In genomic region chr2:60171786-60172530, GRCm38 (mm10) we compare ENCODE assay signal across 9 mouse cellular contexts. TPM values are rescaled to one million over a fixed set of nuclear protein-coding genes. Genes with fewer than 3 reads are reported as not detected.
DNase-seq lines count a peak whose midpoint lies in the region; ATAC-seq lines count a peak whose summit lies in the region.
"Had no signal": no experiment of that assay in that cellular context is flagged by ENCODE, and none has a peak within 500 bp of the region (broad histone marks: within the 10 kb centered on the region; RNA-seq: fewer than 3 reads in every experiment).

No protein-coding gene starts in this region.

- ATAC-seq in midbrain, embryonic 14.5 days (ENCODE audit: low FRiP score, low TSS enrichment): no peak
- no peak for ATAC-seq in midbrain, embryonic 11.5 days (ENCODE audit: low FRiP score)
- no peak for ATAC-seq in forebrain, embryonic 13.5 days

- H3K9me3 ChIP-seq in midbrain, embryonic 14.5 days (ENCODE audit: control insufficient read depth, low read length): no peaks in the 10 kb centered on the region
- H3K9me3 ChIP-seq in midbrain, embryonic 11.5 days (ENCODE audit: control insufficient read depth, low read length): no peaks in the 10 kb centered on the region
- no peaks in the 10 kb centered on the region for H3K9me3 ChIP-seq in forebrain, embryonic 13.5 days (replicated peaks)
- H3K9me3 ChIP-seq: limb, embryonic 12.5 days had no signal

- no peaks in the 10 kb centered on the region for H3K4me1 ChIP-seq in midbrain, embryonic 14.5 days (ENCODE audit: control insufficient read depth, insufficient read depth, low read length)
- H3K4me1 ChIP-seq in midbrain, embryonic 11.5 days (ENCODE audit: control insufficient read depth, insufficient read depth, low read length): no peaks in the 10 kb centered on the region
- peaks cover 6% of the 10 kb centered on the region; the same call in 1 of the 2 replicates for H3K4me1 ChIP-seq in forebrain, embryonic 13.5 days

- DNase-seq in midbrain, embryonic 14.5 days: peak; percentile 27
- DNase-seq in midbrain, embryonic 11.5 days (ENCODE audit: low spot score, missing footprints): no peak
- peak; percentile 10 for DNase-seq in adrenal gland, postnatal 14 days
- peak; percentile 35 to 38 for DNase-seq in cerebellum, postnatal 36 days
- DNase-seq in layer of hippocampus, adult 9-11 months: peak; percentile 9
- peak; percentile 36 for DNase-seq in skeletal muscle tissue, adult 2 months (ENCODE audit: low read depth, low spot score)

- H3K27ac ChIP-seq in midbrain, embryonic 14.5 days (replicated peaks; ENCODE audit: low read depth, low read length): no peak overlapping the region
- no peak overlapping the region for H3K27ac ChIP-seq in midbrain, embryonic 11.5 days (ENCODE audit: low read depth, low read length)
- H3K27ac ChIP-seq in forebrain, embryonic 13.5 days: no peak overlapping the region
- H3K27ac ChIP-seq: embryonic facial prominence, embryonic 12.5 days; limb, embryonic 12.5 days had no signal

- H3K36me3 ChIP-seq in midbrain, embryonic 14.5 days (ENCODE audit: control insufficient read depth, insufficient read depth, low read length): no peaks in the 10 kb centered on the region
- H3K36me3 ChIP-seq in midbrain, embryonic 11.5 days (ENCODE audit: control insufficient read depth, insufficient read depth, low read length): no peaks in the 10 kb centered on the region
- no peaks in the 10 kb centered on the region for H3K36me3 ChIP-seq in forebrain, embryonic 13.5 days (ENCODE audit: poor library complexity, severe bottlenecking)
- H3K36me3 ChIP-seq: embryonic facial prominence, embryonic 12.5 days; limb, embryonic 12.5 days had no signal

- no peak overlapping the region for H3K4me3 ChIP-seq in midbrain, embryonic 14.5 days (replicated peaks; ENCODE audit: low read depth, low read length)
- no peak overlapping the region for H3K4me3 ChIP-seq in midbrain, embryonic 11.5 days (ENCODE audit: low read depth, low read length)
- no peak overlapping the region for H3K4me3 ChIP-seq in forebrain, embryonic 13.5 days
- H3K4me3 ChIP-seq: embryonic facial prominence, embryonic 12.5 days; limb, embryonic 12.5 days had no signal

- 64% methylated on average over 7 of the region's 7 CpGs for WGBS in midbrain, embryonic 14.5 days
- 81% methylated on average over 7 of the region's 7 CpGs for WGBS in midbrain, embryonic 11.5 days
- 65% methylated on average over 7 of the region's 7 CpGs for WGBS in forebrain, embryonic 13.5 days

- no peaks in the 10 kb centered on the region for H3K27me3 ChIP-seq in midbrain, embryonic 14.5 days (ENCODE audit: control insufficient read depth, insufficient read depth, low read length)
- H3K27me3 ChIP-seq in midbrain, embryonic 11.5 days (ENCODE audit: control insufficient read depth, insufficient read depth, low read length): no peaks in the 10 kb centered on the region
- H3K27me3 ChIP-seq in forebrain, embryonic 13.5 days: no peaks in the 10 kb centered on the region
- H3K27me3 ChIP-seq: embryonic facial prominence, embryonic 12.5 days; limb, embryonic 12.5 days had no signal

- H3K9ac ChIP-seq in midbrain, embryonic 14.5 days (replicated peaks; ENCODE audit: low read length): no peak overlapping the region
- no peak overlapping the region for H3K9ac ChIP-seq in midbrain, embryonic 11.5 days (ENCODE audit: low read length)
- no peak overlapping the region for H3K9ac ChIP-seq in forebrain, embryonic 13.5 days
- H3K9ac ChIP-seq: embryonic facial prominence, embryonic 12.5 days; limb, embryonic 12.5 days had no signal

- H3K4me2 ChIP-seq in midbrain, embryonic 14.5 days (ENCODE audit: low read length): no peak overlapping the region
- H3K4me2 ChIP-seq in midbrain, embryonic 11.5 days: no peak overlapping the region
- H3K4me2 ChIP-seq in forebrain, embryonic 13.5 days: no peak overlapping the region
- H3K4me2 ChIP-seq: embryonic facial prominence, embryonic 12.5 days; limb, embryonic 12.5 days had no signal

RNA-seq across cellular contexts. Expression of gene Baz2b, which starts 37.7 kb away (rescaled TPM):
- 85.5 and 86.9 TPM in 2 replicates for polyA plus RNA-seq in midbrain, embryonic 14.5 days (2014; fragmentation: Nextera tagmentation; extraction: Ambion mirVana)
- polyA plus RNA-seq in midbrain, embryonic 11.5 days (2014; fragmentation: Nextera tagmentation; extraction: Ambion mirVana): 74.7 and 81.8 TPM in 2 replicates
- total RNA-seq in adrenal gland, postnatal 14 days (2021): 79.7 and 86.9 TPM in 2 replicates
- 85.2 and 85.7 TPM in 2 replicates for polyA plus RNA-seq in forebrain, embryonic 13.5 days (2015; fragmentation: Nextera tagmentation; extraction: Ambion mirVana)

RNA-seq across cellular contexts. Expression of gene March7, which starts 37.7 kb away (rescaled TPM):
- 77.8 and 110 TPM in 2 replicates for polyA plus RNA-seq in midbrain, embryonic 14.5 days (2014; fragmentation: Nextera tagmentation; extraction: Ambion mirVana)
- polyA plus RNA-seq in midbrain, embryonic 11.5 days (2014; fragmentation: Nextera tagmentation; extraction: Ambion mirVana): 76.2 and 82.8 TPM in 2 replicates
- 42.6 and 47.3 TPM in 2 replicates for total RNA-seq in adrenal gland, postnatal 14 days (2021)
- polyA plus RNA-seq in forebrain, embryonic 13.5 days (2015; fragmentation: Nextera tagmentation; extraction: Ambion mirVana): 88.4 and 99.8 TPM in 2 replicates
